Mouse (Mus musculus): ENCODE measurements around the gene Ogdh.

GRCm38 (mm10) chr11:6345956-6346355 is 54.5 kb downstream of the Ogdh start:
- TF ChIP-seq CTCF (IDR thresholded peaks at IDR 0.05; ENCODE audit: low read depth, low read length) (no peak), TAL1 (conservative IDR thresholded peaks at IDR 0.05; ENCODE audit: low read depth, low read length) (no peak), POLR2AphosphoS5 (IDR thresholded peaks at IDR 0.05; ENCODE audit: insufficient replicate concordance, low read depth, low read length) (no peak)
